Mouse (Mus musculus): ENCODE data around the gene Samd4b.

DNA sequence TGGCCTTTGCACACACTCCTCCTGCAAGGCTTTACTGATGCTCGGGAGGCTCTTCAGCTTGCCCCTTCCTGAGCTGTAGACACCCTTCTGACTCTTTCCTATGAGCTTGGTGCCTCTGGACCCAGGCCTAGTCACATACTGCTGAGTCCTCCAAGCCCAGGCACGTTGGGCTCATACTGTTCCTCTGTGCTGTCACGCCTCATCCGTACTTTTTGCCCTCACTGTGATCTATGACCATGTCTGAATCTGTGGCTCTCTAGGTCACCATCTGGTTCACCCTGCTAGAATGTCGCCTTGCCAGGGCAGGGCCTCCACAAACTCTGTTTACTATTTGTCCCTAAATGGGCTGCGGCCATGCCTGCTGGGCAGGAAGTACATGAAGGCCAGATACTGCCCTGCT lies 44.9 kb downstream of the Samd4b start:
- TF ChIP-seq ZC3H11A (IDR thresholded peaks at IDR 0.05; ENCODE audit: borderline replicate concordance, low read depth, low read length) (no peak), ZNF384 (IDR thresholded peaks at IDR 0.05; ENCODE audit: low read depth, low read length) (no peak), CHD2 (IDR thresholded peaks at IDR 0.05; ENCODE audit: low read depth, low read length) (no peak), MAFK (IDR thresholded peaks at IDR 0.05; ENCODE audit: insufficient read depth, low read depth, low read length) (no peak), HCFC1 (IDR thresholded peaks at IDR 0.05; ENCODE audit: borderline replicate concordance, insufficient read depth, low read length) (no peak)
